12 mouse cellular contexts compared by ENCODE assay signal in genomic region chr12:99305324-99305723, GRCm38 (mm10).
DNase-seq lines count a peak whose midpoint lies in the region; ATAC-seq and TF ChIP-seq lines count a peak whose summit lies in the region.
"Had no signal": no experiment of that assay in that cellular context is flagged by ENCODE, and none has a peak within 500 bp of the region (broad histone marks: within the 10 kb centered on the region; RNA-seq: fewer than 3 reads in every experiment).

No protein-coding gene starts in this region.

- no peak for TF ChIP-seq CTCF in left cerebral cortex, adult 2 months (IDR thresholded peaks at IDR 0.05)

- DNase-seq in frontal cortex, postnatal 10 days (ENCODE audit: low spot score in 2 of 2): no peak
- no peak for DNase-seq in left cerebral cortex, adult 2 months (ENCODE audit: extremely low spot score in 1 of 2, low spot score in 2 of 2)
- no peak for DNase-seq in left cerebral cortex, postnatal 14 days (ENCODE audit: low spot score in 2 of 2)
- no peak for DNase-seq in retina, postnatal 1 day
- DNase-seq: cerebellum, adult 8-10 months; gastrocnemius, postnatal 36 days; kidney, adult 9 months had no signal

- H3K27ac ChIP-seq in left cerebral cortex, adult 2 months: peak overlapping the region; percentile 57; the same call in 1 of the 2 replicates
- H3K27ac ChIP-seq in forebrain, embryonic 16.5 days (ENCODE audit: low read length): peak overlapping the region; percentile 12; the same call in 1 of the 2 replicates
- H3K27ac ChIP-seq in midbrain, embryonic 16.5 days (ENCODE audit: low read length): no peak overlapping the region; the same call in 1 of the 2 replicates

- peaks cover 51% of the 10 kb centered on the region for H3K4me1 ChIP-seq in forebrain, embryonic 16.5 days (replicated peaks; ENCODE audit: control insufficient read depth, insufficient read depth, low read length)
- peaks cover 47% of the 10 kb centered on the region for H3K4me1 ChIP-seq in midbrain, embryonic 16.5 days (ENCODE audit: control insufficient read depth, insufficient read depth, low read length)

- H3K27me3 ChIP-seq in forebrain, embryonic 16.5 days (replicated peaks; ENCODE audit: control insufficient read depth, insufficient read depth, low read length): no peaks in the 10 kb centered on the region
- H3K27me3 ChIP-seq in midbrain, embryonic 16.5 days (ENCODE audit: control insufficient read depth, insufficient read depth, low read depth, low read length): no peaks in the 10 kb centered on the region
- H3K27me3 ChIP-seq: Patski had no signal

- intact Hi-C loops in left cerebral cortex, adult 2 months (cut with DNase I): no loop called here
- intact Hi-C loops in left cerebral cortex, postnatal 14 days (cut with DNase I): no loop called here

- no peaks in the 10 kb centered on the region for H3K36me3 ChIP-seq in forebrain, embryonic 16.5 days (ENCODE audit: control insufficient read depth, insufficient read depth)
- H3K36me3 ChIP-seq in midbrain, embryonic 16.5 days (ENCODE audit: control insufficient read depth, insufficient read depth, low read length): no peaks in the 10 kb centered on the region

- no peak overlapping the region for H3K9ac ChIP-seq in forebrain, embryonic 16.5 days (replicated peaks; ENCODE audit: low read depth, low read length)
- no peak overlapping the region for H3K9ac ChIP-seq in midbrain, embryonic 16.5 days (ENCODE audit: low read depth, low read length)

- WGBS in forebrain, embryonic 16.5 days: 32% methylated on average over 2 of the region's 2 CpGs
- 24% methylated on average over 2 of the region's 2 CpGs for WGBS in midbrain, embryonic 16.5 days

- no peak overlapping the region for H3K4me2 ChIP-seq in forebrain, embryonic 16.5 days (ENCODE audit: low read length)
- no peak overlapping the region for H3K4me2 ChIP-seq in midbrain, embryonic 16.5 days (ENCODE audit: low read length)

- ATAC-seq in frontal cortex, adult (ENCODE audit: low TSS enrichment): peak; percentile 38; the same call in 1 of the 2 replicates
- ATAC-seq in forebrain, embryonic 16.5 days: peak; percentile 34
- peak; percentile 10; the same call in 1 of the 2 replicates for ATAC-seq in midbrain, embryonic 16.5 days
- ATAC-seq in CD4-positive, CD25-positive, alpha-beta regulatory T cell, adult 4 months: no peak
- ATAC-seq: Patski had no signal

- H3K9me3 ChIP-seq in forebrain, embryonic 16.5 days (ENCODE audit: control insufficient read depth, low read length): no peaks in the 10 kb centered on the region
- no peaks in the 10 kb centered on the region for H3K9me3 ChIP-seq in midbrain, embryonic 16.5 days (replicated peaks; ENCODE audit: control insufficient read depth, low read length, poor library complexity, severe bottlenecking)

- H3K4me3 ChIP-seq in left cerebral cortex, adult 2 months: no peak overlapping the region
- no peak overlapping the region for H3K4me3 ChIP-seq in forebrain, embryonic 16.5 days (replicated peaks; ENCODE audit: low read length)
- no peak overlapping the region for H3K4me3 ChIP-seq in midbrain, embryonic 16.5 days (ENCODE audit: low read depth, low read length)
